In the genomic region with DNA sequence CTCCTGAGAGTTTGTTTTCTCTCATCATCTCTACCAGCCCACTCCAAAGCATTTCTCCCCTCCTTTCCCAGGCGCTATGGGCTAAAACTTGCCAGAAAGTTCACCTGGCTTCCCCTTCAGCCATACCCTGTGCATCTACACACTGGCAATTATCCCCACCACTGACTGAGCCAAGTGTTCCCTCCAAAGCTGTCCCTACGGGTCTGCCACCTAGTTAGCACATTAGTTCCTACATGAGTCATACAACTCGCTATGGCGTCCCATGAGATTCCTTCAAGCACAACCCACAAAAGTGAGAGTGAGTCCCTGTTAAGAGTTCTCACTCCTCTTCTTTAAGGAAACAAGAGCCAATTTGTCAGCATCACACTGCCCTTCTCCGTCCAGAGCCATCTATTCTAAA, we compare ENCODE assay signal across 22 mouse cellular contexts.
"Had no signal": no experiment of that assay in that cellular context is flagged by ENCODE, and none has a peak within 500 bp of the region (broad histone marks: within the 10 kb centered on the region; RNA-seq: fewer than 3 reads in every experiment).

No protein-coding gene starts in this region.

- H3K27ac ChIP-seq: kidney, postnatal 0 days; limb, embryonic 10.5 days; limb, embryonic 13.5 days; liver, embryonic 12.5 days; liver, embryonic 15.5 days; lung, embryonic 15.5 days; midbrain, embryonic 10.5 days; midbrain, embryonic 13.5 days; neural tube, embryonic 13.5 days; stomach, embryonic 15.5 days had no signal

- H3K4me3 ChIP-seq: limb, embryonic 10.5 days; limb, embryonic 13.5 days; liver, embryonic 12.5 days; liver, embryonic 15.5 days; lung, embryonic 15.5 days; megakaryocyte, embryonic 14.5 days; midbrain, embryonic 10.5 days; midbrain, embryonic 13.5 days; myocyte; neural tube, embryonic 13.5 days; stomach, embryonic 15.5 days had no signal

- DNase-seq: kidney, adult 2 months; kidney, postnatal 25 days; liver; lung, adult 18-20 months; lung, postnatal 10 days; lung, postnatal 36 days; retina, postnatal 1 day; right cerebral cortex, postnatal 25 days; spleen, adult 18-20 months; thymus, postnatal 25 days had no signal
